Mouse (Mus musculus) skeletal muscle tissue, postnatal 0 days (tissue): Measurements from ENCODE around the gene Hip1. TPM values are rescaled to one million over a fixed set of nuclear protein-coding genes. Genes with fewer than 3 reads are reported as not detected.

Experiments
- microRNA-seq, 2 experiments: library from miRNA; unstranded; fragments of <30 nt; microRNA quantifications; one replicate each; pipeline ENCODE4; 2016
- polyA plus RNA-seq: library from polyadenylated mRNA; unstranded; fragments of >200 nt; fragmentation: Nextera tagmentation; extraction: Ambion mirVana; gene quantifications from 2 replicates; pipeline ENCODE4 v1.2.1, GENCODE M21; 2015

Gene Hip1
- 19.6 and 24.4 TPM in 2 replicates for polyA plus RNA-seq

GRCm38 (mm10) chr5:135544865-135545797, at the start of gene Hip1:
Hip1 (minus strand) TSS chr5:135545120.

GRCm38 (mm10) chr5:135573006-135573405, 28.1 kb upstream of the Hip1 start, which contains the start of gene Ccl24:
Ccl24 (minus strand) TSS chr5:135573049.

GRCm38 (mm10) chr5:135563469-135563868, 18.5 kb upstream of the Hip1 start, which contains the start of gene Ccl26:
Ccl26 (minus strand) TSS chr5:135563569.

GRCm38 (mm10) chr5:135394004-135394823, 150.7 kb downstream of the Hip1 start, which contains the start of gene Pom121:
Pom121 (minus strand) TSS chr5:135394546.

GRCm38 (mm10) chr5:135369787-135370654, 174.9 kb downstream of the Hip1 start, which contains the start of gene Nsun5:
Nsun5 (plus strand) TSS chr5:135369953.

Small RNAs within 50 kb of the gene (microRNA-seq; reads per million reads assigned to microRNA genes)
- gene Mir7033 = 0.20 to 0.64 reads per million in 2 experiments

Other genes starting within 250 kb of the Hip1 start
- gene Fkbp6, start 195.1 kb downstream of the Hip1 start, polyA plus RNA-seq = not detected in 2 replicates
- not detected in 2 replicates for gene Trim50, start 191.8 kb downstream of the Hip1 start, polyA plus RNA-seq
- gene Nsun5, start 175.2 kb downstream of the Hip1 start, polyA plus RNA-seq = 15.5 and 15.6 TPM in 2 replicates
- 4.6 TPM in 2 replicates for gene Pom121, start 150.6 kb downstream of the Hip1 start, polyA plus RNA-seq
- not detected in 2 replicates for gene Ccl26, start 18.4 kb upstream of the Hip1 start, polyA plus RNA-seq
- 2.1 and 5.2 TPM in 2 replicates for gene Ccl24, start 27.9 kb upstream of the Hip1 start, polyA plus RNA-seq
- gene Rhbdd2, start 87.5 kb upstream of the Hip1 start, polyA plus RNA-seq = 20.3 and 21.2 TPM in 2 replicates
- 28.4 and 50.4 TPM in 2 replicates for gene Por, start 124.9 kb upstream of the Hip1 start, polyA plus RNA-seq
- 28.3 and 105 TPM in 2 replicates for gene Tmem120a, start 199.3 kb upstream of the Hip1 start, polyA plus RNA-seq
- gene Styxl1, start 233.3 kb upstream of the Hip1 start, polyA plus RNA-seq = 0.29 and 0.49 TPM in 2 replicates
- 1,064 and 1,172 TPM in 2 replicates for gene Mdh2, start 233.4 kb upstream of the Hip1 start, polyA plus RNA-seq